Mouse (Mus musculus): ENCODE data around the gene Tmem159.

The Tmem159 gene

GRCm38 (mm10) chr7:120142743-120143142 is 40.6 kb downstream of the Tmem159 start:
- 88% methylated on average over 1 of the region's 1 CpGs for WGBS

GRCm38 (mm10) chr7:120145191-120145590 is 43.0 kb downstream of the Tmem159 start, which contains the start of gene Zp2:
Gene Zp2 (minus strand): TSS chr7:120145291.
- 76% methylated on average over 9 of the region's 9 CpGs for WGBS

DNA sequence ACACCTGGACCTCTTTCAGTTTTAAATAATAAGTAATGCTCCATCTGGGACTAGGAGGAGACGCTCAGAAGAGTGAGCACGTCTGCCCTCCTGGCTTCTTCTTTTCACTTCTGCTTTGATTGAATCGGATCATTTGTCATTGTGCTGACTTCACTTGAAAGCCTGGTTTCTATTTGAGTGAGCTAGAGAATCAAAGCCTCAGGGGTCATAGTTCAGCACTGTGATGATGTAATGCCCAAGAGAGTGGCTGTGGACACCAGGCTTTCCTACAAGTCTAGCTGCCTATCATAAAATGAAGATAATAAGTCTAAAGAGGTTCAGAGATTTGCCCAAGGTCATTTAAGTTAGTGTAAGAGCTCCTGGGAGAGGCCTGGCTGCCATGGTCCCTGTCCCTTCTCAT is 48.1 kb downstream of the Tmem159 start:
- 65% methylated on average over 3 of the region's 3 CpGs for WGBS

DNA sequence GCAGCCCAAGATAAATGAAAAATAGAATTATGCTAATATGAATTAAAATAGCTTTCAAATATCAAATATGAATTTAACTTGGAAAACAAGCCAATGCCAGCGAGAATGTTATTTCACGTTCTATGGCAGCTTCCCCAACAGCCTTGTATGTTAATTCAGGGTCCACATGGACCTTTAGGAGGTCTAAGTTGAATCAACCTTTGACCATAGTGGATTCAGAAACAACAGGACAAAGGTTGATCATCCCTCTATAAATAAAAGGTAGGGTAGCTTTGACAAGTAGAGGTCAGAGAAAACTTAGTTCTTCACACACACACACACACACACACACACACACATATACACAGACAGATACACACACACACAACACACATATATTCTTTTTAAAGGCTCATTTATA is 48.7 kb downstream of the Tmem159 start:
- 70% methylated on average over 2 of the region's 2 CpGs for WGBS

DNA sequence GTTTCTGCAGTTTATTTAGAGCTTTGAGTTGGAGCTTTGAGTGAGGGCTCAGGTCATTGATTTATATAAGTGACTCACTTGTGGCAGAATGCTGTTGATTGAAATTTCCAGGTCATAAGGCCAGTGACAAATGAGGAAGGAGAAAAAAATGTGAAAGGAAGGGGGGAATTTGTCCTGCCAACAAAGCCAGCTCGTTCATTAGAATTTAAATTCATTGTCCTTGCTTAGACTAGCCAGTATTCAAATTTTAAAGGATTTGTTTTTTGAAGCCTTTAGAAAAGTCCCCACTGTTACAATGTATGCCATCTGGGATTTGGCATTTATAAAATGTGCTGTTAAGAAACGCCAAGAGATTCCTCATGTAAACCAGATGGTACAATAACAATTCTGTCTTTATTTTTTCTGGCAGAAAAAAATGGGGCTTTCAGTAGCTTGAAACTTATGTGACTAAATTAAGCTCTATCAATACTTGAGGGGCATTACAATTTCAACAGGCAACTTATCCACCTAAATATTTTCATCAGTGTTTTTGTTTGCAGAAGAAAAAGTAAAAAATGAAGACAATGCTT is 54.8 kb downstream of the Tmem159 start:
- WGBS, result 14% methylated on average over 2 of the region's 2 CpGs

- WGBS, result 47% methylated on average over 5 of the region's 5 CpGs
Measured at GRCm38 (mm10) chr7:120157575-120158061, 55.5 kb downstream of the Tmem159 start.

- 53% methylated on average over 4 of the region's 4 CpGs for WGBS
Measured at GRCm38 (mm10) chr7:120158121-120158613, 56.0 kb downstream of the Tmem159 start.

- WGBS, result 87% methylated on average over 11 of the region's 11 CpGs
Measured at GRCm38 (mm10) chr7:120163581-120164251, 61.6 kb downstream of the Tmem159 start.
